Mouse (Mus musculus): ENCODE data around the gene Enox1. TPM values are rescaled to one million over a fixed set of nuclear protein-coding genes. Genes with fewer than 3 reads are reported as not detected.

Enox1 gene
- polyA plus RNA-seq, 1 experiment from 2014 or later: 7.4 TPM

DNA sequence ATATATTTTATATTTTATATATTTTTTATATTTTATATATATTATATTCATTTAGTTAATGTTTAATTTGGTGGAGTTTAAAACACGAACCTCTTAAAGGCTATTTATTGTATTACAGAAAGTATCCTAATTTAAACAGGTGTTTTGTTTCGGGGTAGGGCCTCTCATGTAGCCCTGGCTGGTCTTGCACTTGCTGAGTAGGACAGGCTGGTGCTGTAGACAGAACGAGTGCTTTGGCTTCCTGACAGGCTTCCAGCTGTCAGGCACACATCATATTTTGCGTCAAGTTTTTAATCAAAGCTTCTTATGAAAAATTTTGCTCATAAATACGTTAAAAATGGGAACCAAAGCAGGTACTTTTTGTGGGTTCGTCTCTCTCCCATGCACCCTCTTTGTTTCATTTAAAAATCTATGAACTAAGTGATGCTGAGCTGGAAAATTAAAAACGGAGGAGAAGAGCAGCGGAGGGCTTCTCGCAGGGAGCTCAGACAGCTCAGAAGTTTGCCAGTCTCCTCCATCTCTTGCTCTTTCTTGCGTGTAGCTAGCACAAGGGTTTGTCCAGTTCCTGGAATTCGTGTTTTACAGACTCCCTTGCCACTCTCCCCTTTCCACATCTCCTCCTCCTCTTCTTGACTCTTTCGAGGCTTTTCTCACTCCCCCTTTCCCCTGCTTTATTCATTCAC, 115.8 kb downstream of the Enox1 start:
- Histone ChIP-seq H3K9me3 (ENCODE audit: control insufficient read depth, low read depth, low read length) (no peaks in the 10 kb centered on the region), H3K4me1 (ENCODE audit: control insufficient read depth, insufficient read depth, low read length) (no peaks in the 10 kb centered on the region), H3K27ac (ENCODE audit: low read length) (no peak overlapping the region), H3K4me3 (ENCODE audit: low read depth, low read length) (no peak overlapping the region), H3K36me3 (ENCODE audit: control insufficient read depth, insufficient read depth, low read length) (no peaks in the 10 kb centered on the region), H3K4me2 (replicated peaks; ENCODE audit: low read depth, low read length) (no peak overlapping the region), H3K27me3 (ENCODE audit: control insufficient read depth, insufficient read depth, low read length) (no peaks in the 10 kb centered on the region), H3K9ac (replicated peaks; ENCODE audit: low read depth, low read length) (no peak overlapping the region)
- ATAC-seq (ENCODE audit: insufficient number of reproducible peaks, insufficient read depth, low FRiP score, low read depth): no peak
- 56% methylated on average over 12 of the region's 12 CpGs for WGBS

DNA sequence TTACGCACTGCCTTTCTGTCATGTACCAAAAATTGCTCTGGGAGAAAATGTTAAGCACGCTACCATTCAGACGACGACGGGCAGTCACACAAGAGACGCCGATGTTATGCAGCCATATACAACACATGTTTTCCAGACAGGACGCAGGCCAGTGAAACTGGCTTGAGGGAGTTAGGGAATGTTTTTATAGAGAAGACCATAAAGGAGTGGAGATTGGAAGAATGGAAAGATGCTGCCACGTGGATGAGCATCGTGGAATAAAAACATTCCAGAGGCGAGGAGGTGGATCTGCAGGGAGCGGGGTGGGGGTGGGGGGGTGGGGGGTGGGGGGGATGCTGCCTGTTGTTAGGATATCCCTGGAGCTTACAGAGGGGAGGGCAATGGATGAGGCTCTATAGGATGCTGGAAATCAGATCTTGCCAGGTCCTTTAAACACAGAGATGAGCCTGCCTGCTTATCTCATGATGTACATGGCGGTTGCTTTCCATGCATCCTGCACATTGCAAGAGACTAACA, 116.4 kb downstream of the Enox1 start:
- no peaks in the 10 kb centered on the region for H3K4me1 ChIP-seq (ENCODE audit: control insufficient read depth, insufficient read depth, low read length)
- no peaks in the 10 kb centered on the region for H3K36me3 ChIP-seq (ENCODE audit: control insufficient read depth, insufficient read depth, low read length)
- H3K27me3 ChIP-seq (ENCODE audit: control insufficient read depth, insufficient read depth, low read length): no peaks in the 10 kb centered on the region
- H3K9ac ChIP-seq (replicated peaks; ENCODE audit: low read depth, low read length): no peak overlapping the region
- no peak overlapping the region for H3K4me3 ChIP-seq (ENCODE audit: low read depth, low read length)
- H3K27ac ChIP-seq (ENCODE audit: low read length): no peak overlapping the region
- ATAC-seq (ENCODE audit: insufficient number of reproducible peaks, insufficient read depth, low FRiP score, low read depth): no peak
- H3K4me2 ChIP-seq (replicated peaks; ENCODE audit: low read depth, low read length): no peak overlapping the region
- WGBS: 53% methylated on average over 13 of the region's 13 CpGs
- no peaks in the 10 kb centered on the region for H3K9me3 ChIP-seq (ENCODE audit: control insufficient read depth, low read depth, low read length)

DNA sequence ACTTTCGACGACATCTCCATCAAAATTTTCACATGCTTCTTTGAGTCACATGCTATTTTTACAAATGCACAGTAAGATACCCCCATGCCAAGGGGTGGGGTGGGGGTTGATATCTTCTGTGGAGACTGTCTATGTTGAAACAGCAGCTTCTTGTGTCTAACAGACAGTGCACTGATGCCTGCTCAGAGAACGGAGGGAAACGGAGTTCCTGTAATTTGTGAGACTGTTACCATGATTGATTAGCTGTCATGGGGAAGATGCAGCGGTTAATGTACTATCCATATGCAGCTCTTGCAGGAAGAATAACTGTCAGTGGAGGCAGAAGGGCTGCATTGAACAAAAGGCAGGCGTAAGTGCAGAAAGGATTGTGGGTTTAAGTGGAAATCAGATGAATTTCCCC, 117.2 kb downstream of the Enox1 start:
- Histone ChIP-seq H3K4me3 (ENCODE audit: low read depth, low read length) (no peak overlapping the region), H3K4me1 (ENCODE audit: control insufficient read depth, insufficient read depth, low read length) (no peaks in the 10 kb centered on the region), H3K27me3 (ENCODE audit: control insufficient read depth, insufficient read depth, low read length) (no peaks in the 10 kb centered on the region), H3K4me2 (replicated peaks; ENCODE audit: low read depth, low read length) (no peak overlapping the region), H3K9ac (replicated peaks; ENCODE audit: low read depth, low read length) (no peak overlapping the region), H3K9me3 (ENCODE audit: control insufficient read depth, low read depth, low read length) (no peaks in the 10 kb centered on the region), H3K36me3 (ENCODE audit: control insufficient read depth, insufficient read depth, low read length) (no peaks in the 10 kb centered on the region), H3K27ac (ENCODE audit: low read length) (no peak overlapping the region)
- ATAC-seq (ENCODE audit: insufficient number of reproducible peaks, insufficient read depth, low FRiP score, low read depth): no peak
- 49% methylated on average over 6 of the region's 6 CpGs for WGBS

DNA sequence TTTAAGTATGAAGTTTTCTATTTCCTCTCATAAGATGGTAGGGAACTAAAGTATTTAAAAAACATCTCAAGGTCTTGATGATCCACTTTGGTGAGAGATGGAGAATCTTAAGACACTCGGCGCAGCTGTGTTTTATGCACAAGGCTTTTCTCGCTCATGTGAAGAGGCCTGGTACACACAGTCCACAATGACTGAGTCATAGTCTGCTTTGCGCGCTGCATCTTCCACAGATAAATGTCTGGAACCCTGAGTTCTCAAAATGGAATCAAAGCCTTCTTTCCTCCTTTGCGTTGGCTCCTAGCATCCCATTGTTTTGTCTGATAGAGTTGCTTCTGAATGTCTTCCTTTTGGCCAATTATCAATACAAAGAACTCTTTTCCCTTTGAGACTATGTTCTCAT, 119.0 kb downstream of the Enox1 start:
- ATAC-seq (ENCODE audit: insufficient number of reproducible peaks, insufficient read depth, low FRiP score, low read depth): no peak

DNA sequence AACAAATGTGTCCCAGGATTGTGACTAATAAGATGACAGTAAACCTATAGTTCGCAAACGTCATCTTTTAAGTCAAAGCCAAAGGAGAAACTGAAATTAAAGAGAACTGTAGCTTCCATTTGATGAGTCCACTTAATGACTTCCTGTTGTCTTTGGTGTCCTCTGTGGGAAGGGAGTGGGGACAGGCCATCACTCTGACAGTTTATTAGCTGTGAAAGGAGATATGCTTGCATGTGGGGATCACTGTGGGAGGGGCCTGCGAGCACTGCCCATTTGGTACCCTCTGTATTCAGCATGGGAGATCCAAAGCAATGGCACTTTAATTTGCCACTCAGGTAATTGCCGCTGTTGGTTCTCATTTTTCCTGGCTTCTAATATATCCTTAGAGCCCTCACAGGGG, 122.6 kb downstream of the Enox1 start:
- WGBS: 75% methylated on average over 4 of the region's 4 CpGs
- no peak for ATAC-seq (ENCODE audit: insufficient number of reproducible peaks, insufficient read depth, low FRiP score, low read depth)

More for the DNA sequence above, 119.0 kb downstream of the Enox1 start:
- Histone ChIP-seq H3K4me1 (ENCODE audit: control insufficient read depth, insufficient read depth, low read length) (no peaks in the 10 kb centered on the region), H3K27ac (ENCODE audit: low read length) (no peak overlapping the region), H3K36me3 (ENCODE audit: control insufficient read depth, insufficient read depth, low read length) (no peaks in the 10 kb centered on the region), H3K4me3 (ENCODE audit: low read depth, low read length) (no peak overlapping the region), H3K9ac (replicated peaks; ENCODE audit: low read depth, low read length) (no peak overlapping the region), H3K4me2 (replicated peaks; ENCODE audit: low read depth, low read length) (no peak overlapping the region), H3K27me3 (ENCODE audit: control insufficient read depth, insufficient read depth, low read length) (no peaks in the 10 kb centered on the region), H3K9me3 (ENCODE audit: control insufficient read depth, low read depth, low read length) (no peaks in the 10 kb centered on the region)
- WGBS: 89% methylated on average over 6 of the region's 6 CpGs

DNA sequence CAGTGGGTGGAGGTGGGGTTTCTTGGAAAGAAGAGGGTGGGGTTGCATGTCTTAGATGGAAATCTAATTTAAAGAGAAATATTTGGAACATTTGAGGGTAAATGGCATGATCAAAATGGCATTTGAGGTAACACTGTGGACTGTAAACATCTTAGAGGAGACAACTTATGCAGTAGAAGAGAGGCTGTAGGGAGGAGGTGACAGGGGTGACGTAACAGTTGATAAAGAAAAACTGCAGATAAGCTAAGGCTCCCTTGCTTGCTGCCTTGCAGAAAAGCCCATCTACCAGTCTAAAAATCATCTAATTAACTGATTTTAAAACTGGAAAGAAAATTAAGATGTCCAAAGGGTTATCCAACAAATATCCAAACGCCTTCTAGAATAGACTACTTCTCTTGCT, 123.9 kb downstream of the Enox1 start:
- H3K27me3 ChIP-seq (ENCODE audit: control insufficient read depth, insufficient read depth, low read length): no peaks in the 10 kb centered on the region
- no peak overlapping the region for H3K9ac ChIP-seq (replicated peaks; ENCODE audit: low read depth, low read length)
- no peak overlapping the region for H3K4me3 ChIP-seq (ENCODE audit: low read depth, low read length)
- H3K27ac ChIP-seq (ENCODE audit: low read length): no peak overlapping the region
- H3K9me3 ChIP-seq (ENCODE audit: control insufficient read depth, low read depth, low read length): no peaks in the 10 kb centered on the region
- 74% methylated on average over 2 of the region's 2 CpGs for WGBS
- no peaks in the 10 kb centered on the region for H3K36me3 ChIP-seq (ENCODE audit: control insufficient read depth, insufficient read depth, low read length)
- ATAC-seq (ENCODE audit: insufficient number of reproducible peaks, insufficient read depth, low FRiP score, low read depth): no peak
- H3K4me1 ChIP-seq (ENCODE audit: control insufficient read depth, insufficient read depth, low read length): no peaks in the 10 kb centered on the region
- no peak overlapping the region for H3K4me2 ChIP-seq (replicated peaks; ENCODE audit: low read depth, low read length)

More for the DNA sequence above, 122.6 kb downstream of the Enox1 start:
- no peaks in the 10 kb centered on the region for H3K27me3 ChIP-seq (ENCODE audit: control insufficient read depth, insufficient read depth, low read length)
- H3K27ac ChIP-seq (ENCODE audit: low read length): no peak overlapping the region
- no peaks in the 10 kb centered on the region for H3K9me3 ChIP-seq (ENCODE audit: control insufficient read depth, low read depth, low read length)
- no peak overlapping the region for H3K9ac ChIP-seq (replicated peaks; ENCODE audit: low read depth, low read length)
- H3K4me3 ChIP-seq (ENCODE audit: low read depth, low read length): no peak overlapping the region
- H3K4me1 ChIP-seq (ENCODE audit: control insufficient read depth, insufficient read depth, low read length): no peaks in the 10 kb centered on the region
- no peak overlapping the region for H3K4me2 ChIP-seq (replicated peaks; ENCODE audit: low read depth, low read length)
- no peaks in the 10 kb centered on the region for H3K36me3 ChIP-seq (ENCODE audit: control insufficient read depth, insufficient read depth, low read length)

DNA sequence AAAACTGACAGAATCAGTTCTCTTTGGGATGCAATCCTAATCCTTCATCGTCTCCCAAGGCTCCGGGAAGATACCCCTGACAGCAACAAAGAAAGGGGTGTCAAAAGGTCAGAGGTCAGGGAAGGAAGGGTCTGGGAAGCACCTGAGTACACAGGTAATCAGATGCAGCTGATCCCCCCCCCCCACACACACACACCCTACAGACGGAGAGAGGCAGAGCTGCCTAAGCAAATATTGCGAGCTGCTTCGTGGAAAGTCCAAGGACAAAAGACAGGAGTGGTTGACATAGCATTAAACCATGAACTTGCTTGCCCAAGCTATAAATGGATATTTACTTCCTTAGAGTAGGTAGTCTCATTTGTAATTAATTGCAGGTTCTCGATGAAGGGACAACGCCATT, 124.3 kb downstream of the Enox1 start:
- H3K4me3 ChIP-seq (ENCODE audit: low read depth, low read length): no peak overlapping the region
- no peak overlapping the region for H3K9ac ChIP-seq (replicated peaks; ENCODE audit: low read depth, low read length)
- no peaks in the 10 kb centered on the region for H3K9me3 ChIP-seq (ENCODE audit: control insufficient read depth, low read depth, low read length)
- no peaks in the 10 kb centered on the region for H3K4me1 ChIP-seq (ENCODE audit: control insufficient read depth, insufficient read depth, low read length)
- no peak for ATAC-seq (ENCODE audit: insufficient number of reproducible peaks, insufficient read depth, low FRiP score, low read depth)
- 54% methylated on average over 7 of the region's 7 CpGs for WGBS
- no peaks in the 10 kb centered on the region for H3K27me3 ChIP-seq (ENCODE audit: control insufficient read depth, insufficient read depth, low read length)
- H3K4me2 ChIP-seq (replicated peaks; ENCODE audit: low read depth, low read length): no peak overlapping the region
- no peak overlapping the region for H3K27ac ChIP-seq (ENCODE audit: low read length)
- H3K36me3 ChIP-seq (ENCODE audit: control insufficient read depth, insufficient read depth, low read length): no peaks in the 10 kb centered on the region

DNA sequence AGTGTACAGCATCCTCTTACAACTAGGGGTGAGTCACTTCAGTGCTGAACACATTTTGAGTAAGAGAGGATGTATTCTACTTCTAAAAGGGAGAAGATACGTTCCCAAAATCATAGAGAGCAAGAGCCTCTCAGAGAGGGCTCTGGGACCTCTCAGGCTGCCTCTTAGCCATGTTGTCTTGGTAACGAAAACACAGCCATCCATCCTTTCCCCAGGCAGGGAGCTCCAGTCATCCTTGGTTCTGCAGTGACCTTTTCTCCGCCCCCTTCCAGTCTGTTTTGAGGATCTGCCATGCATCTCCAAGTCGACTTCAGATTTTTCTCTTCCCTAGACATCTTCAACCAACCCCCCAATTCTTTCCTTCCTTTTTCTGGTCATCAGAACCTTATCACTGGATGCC, 127.4 kb downstream of the Enox1 start:
- Histone ChIP-seq H3K9ac (replicated peaks; ENCODE audit: low read depth, low read length) (no peak overlapping the region), H3K4me2 (replicated peaks; ENCODE audit: low read depth, low read length) (no peak overlapping the region), H3K36me3 (ENCODE audit: control insufficient read depth, insufficient read depth, low read length) (no peaks in the 10 kb centered on the region), H3K27ac (ENCODE audit: low read length) (no peak overlapping the region), H3K4me1 (ENCODE audit: control insufficient read depth, insufficient read depth, low read length) (no peaks in the 10 kb centered on the region), H3K27me3 (ENCODE audit: control insufficient read depth, insufficient read depth, low read length) (no peaks in the 10 kb centered on the region), H3K4me3 (ENCODE audit: low read depth, low read length) (no peak overlapping the region), H3K9me3 (ENCODE audit: control insufficient read depth, low read depth, low read length) (no peaks in the 10 kb centered on the region)
- 46% methylated on average over 4 of the region's 4 CpGs for WGBS
- ATAC-seq (ENCODE audit: insufficient number of reproducible peaks, insufficient read depth, low FRiP score, low read depth): no peak

DNA sequence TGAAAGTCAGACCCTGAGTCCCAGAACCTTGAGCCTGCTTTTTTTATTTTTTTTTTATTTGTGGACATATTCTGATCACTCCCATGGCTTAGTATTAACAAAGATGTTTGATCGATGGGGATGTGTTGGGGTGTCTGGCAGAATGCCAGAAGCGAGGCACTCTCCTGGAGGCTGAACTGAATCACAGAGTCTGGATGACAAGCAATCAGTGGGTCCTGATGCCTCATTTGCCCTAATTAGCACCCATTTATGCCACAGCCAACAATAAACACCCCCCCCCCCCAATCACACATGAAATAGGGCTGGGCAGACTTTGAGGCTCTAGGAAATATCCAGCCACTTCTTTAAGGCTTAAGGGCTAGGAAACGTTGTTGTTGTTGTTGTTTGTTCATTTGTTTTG, 128.9 kb downstream of the Enox1 start:
- ATAC-seq (ENCODE audit: insufficient number of reproducible peaks, insufficient read depth, low FRiP score, low read depth): no peak
- Histone ChIP-seq H3K4me1 (ENCODE audit: control insufficient read depth, insufficient read depth, low read length) (no peaks in the 10 kb centered on the region), H3K36me3 (ENCODE audit: control insufficient read depth, insufficient read depth, low read length) (no peaks in the 10 kb centered on the region), H3K9ac (replicated peaks; ENCODE audit: low read depth, low read length) (no peak overlapping the region), H3K4me3 (ENCODE audit: low read depth, low read length) (no peak overlapping the region), H3K4me2 (replicated peaks; ENCODE audit: low read depth, low read length) (no peak overlapping the region), H3K27ac (ENCODE audit: low read length) (no peak overlapping the region), H3K9me3 (ENCODE audit: control insufficient read depth, low read depth, low read length) (no peaks in the 10 kb centered on the region), H3K27me3 (ENCODE audit: control insufficient read depth, insufficient read depth, low read length) (no peaks in the 10 kb centered on the region)
- 82% methylated on average over 3 of the region's 3 CpGs for WGBS

Measured in stomach, embryonic 14.5 days (tissue).